Mouse (Mus musculus): ENCODE data around the gene Bag3. TPM values are rescaled to one million over a fixed set of nuclear protein-coding genes. Genes with fewer than 3 reads are reported as not detected.

Gene Bag3
- total and polyA plus RNA-seq, 3 experiments, result 9.1 to 107 (median 20.9) TPM

DNA sequence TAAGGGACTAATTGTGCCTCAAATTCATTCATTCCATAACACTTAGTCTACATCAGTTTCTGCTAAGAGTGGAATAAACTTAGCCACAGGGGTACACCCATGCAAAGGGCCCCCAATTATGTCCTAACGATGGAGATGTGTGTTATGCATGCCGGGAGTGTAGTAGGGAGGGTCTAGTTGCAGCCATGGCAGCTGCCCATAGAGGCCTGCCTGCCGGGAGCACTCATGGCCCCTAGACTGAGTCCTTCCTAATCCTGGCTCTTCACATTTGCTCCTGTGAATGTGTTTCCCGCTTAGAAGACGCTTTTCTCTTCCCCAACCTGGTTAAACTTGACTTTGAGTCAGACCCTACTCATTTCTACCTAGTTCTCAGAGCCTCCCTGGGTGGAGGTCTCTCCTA is 11.5 kb upstream of the Bag3 start:
- TF ChIP-seq GATA1 (IDR thresholded peaks at IDR 0.05; ENCODE audit: borderline replicate concordance, low read length) (no peak), TAL1 (conservative IDR thresholded peaks at IDR 0.05; ENCODE audit: low read depth, low read length) (no peak), GATA2 (IDR thresholded peaks at IDR 0.05; ENCODE audit: borderline replicate concordance, low read depth, low read length) (no peak), POLR2AphosphoS5 (IDR thresholded peaks at IDR 0.05; ENCODE audit: insufficient replicate concordance, low read depth, low read length) (no peak), CTCF (IDR thresholded peaks at IDR 0.05; ENCODE audit: low read depth, low read length) (no peak)
- DNase-seq (ENCODE audit: low spot score) (no peak), ATAC-seq (ENCODE audit: extremely low read depth, insufficient number of reproducible peaks, low FRiP score, poor library complexity, severe bottlenecking) (no peak)
- Histone ChIP-seq H3K27me3 (ENCODE audit: insufficient read depth, low read length) (peaks cover 21% of the 10 kb centered on the region), H3K4me3 (ENCODE audit: low read depth, low read length) (no peak overlapping the region), H3K4me1 (ENCODE audit: insufficient read depth, low read depth, low read length) (peaks cover 12% of the 10 kb centered on the region), H3K9me3 (replicated peaks) (no peaks in the 10 kb centered on the region), H3K36me3 (replicated peaks) (no peaks in the 10 kb centered on the region)

DNA sequence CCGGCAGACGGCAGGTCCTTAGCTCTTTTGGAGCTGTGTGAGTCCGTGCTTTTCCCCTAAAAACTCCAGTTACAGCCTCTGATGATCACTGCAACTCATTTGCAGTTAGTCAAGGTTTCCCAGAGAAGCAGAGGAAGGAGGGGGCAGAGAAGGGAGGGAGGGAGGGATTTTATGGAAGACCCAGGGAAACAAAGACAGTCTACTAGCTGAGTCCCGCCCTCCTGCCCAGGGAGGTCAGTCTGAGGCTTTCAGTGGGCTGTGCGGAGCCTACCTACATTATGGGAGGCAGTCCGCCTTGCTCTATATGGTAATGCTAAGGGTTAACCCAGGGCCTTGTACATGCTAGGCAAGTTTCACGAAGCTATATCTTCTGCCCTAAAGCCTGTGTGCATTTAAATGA is 9.9 kb upstream of the Bag3 start:
- no peak for TF ChIP-seq TAL1 (conservative IDR thresholded peaks at IDR 0.05; ENCODE audit: low read depth, low read length)
- no peak for TF ChIP-seq CTCF (IDR thresholded peaks at IDR 0.05; ENCODE audit: low read depth, low read length)
- no peak for TF ChIP-seq GATA1 (IDR thresholded peaks at IDR 0.05; ENCODE audit: borderline replicate concordance, low read length)
- ATAC-seq (ENCODE audit: extremely low read depth, insufficient number of reproducible peaks, low FRiP score, poor library complexity, severe bottlenecking) (no peak), DNase-seq (ENCODE audit: low spot score) (no peak)
- Histone ChIP-seq H3K4me1 (ENCODE audit: insufficient read depth, low read depth, low read length) (peaks cover 25% of the 10 kb centered on the region), H3K4me3 (ENCODE audit: low read depth, low read length) (no peak overlapping the region), H3K36me3 (replicated peaks) (no peaks in the 10 kb centered on the region), H3K27me3 (ENCODE audit: insufficient read depth, low read length) (peaks cover 17% of the 10 kb centered on the region), H3K9me3 (replicated peaks) (no peaks in the 10 kb centered on the region)

DNA sequence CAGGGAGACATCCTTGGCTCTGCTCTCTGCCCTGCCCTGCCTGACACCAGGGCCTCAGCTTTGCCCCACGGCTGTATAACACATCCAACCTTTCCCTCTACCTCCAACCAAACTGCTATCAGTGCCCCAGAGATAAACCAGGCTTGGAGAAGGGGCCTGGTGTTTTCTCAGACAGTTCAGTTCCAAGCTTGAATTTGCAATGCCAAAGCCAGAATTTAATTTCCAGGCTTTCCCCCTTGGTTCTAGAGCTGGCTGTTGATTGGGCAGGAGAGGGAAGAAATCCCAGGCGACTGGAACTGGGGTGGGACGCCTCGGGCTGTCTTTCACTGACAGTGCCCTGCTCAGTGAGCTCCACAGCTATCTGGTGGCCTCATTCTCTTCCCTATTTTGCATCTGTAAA is 9.1 kb upstream of the Bag3 start:
- H3K4me1 ChIP-seq (ENCODE audit: insufficient read depth, low read depth, low read length), result peaks cover 26% of the 10 kb centered on the region
- DNase-seq (ENCODE audit: low spot score) (no peak), ATAC-seq (ENCODE audit: extremely low read depth, insufficient number of reproducible peaks, low FRiP score, poor library complexity, severe bottlenecking) (no peak)
- no peaks in the 10 kb centered on the region for H3K9me3 ChIP-seq (replicated peaks)
- no peak overlapping the region for H3K4me3 ChIP-seq (ENCODE audit: low read depth, low read length)
- peaks cover 16% of the 10 kb centered on the region; the same call in 1 of the 2 replicates for H3K27me3 ChIP-seq (ENCODE audit: insufficient read depth, low read length)
- H3K36me3 ChIP-seq (replicated peaks), result no peaks in the 10 kb centered on the region
- TF ChIP-seq POLR2AphosphoS5 (IDR thresholded peaks at IDR 0.05; ENCODE audit: insufficient replicate concordance, low read depth, low read length), result no peak
- no peak for TF ChIP-seq GATA1 (IDR thresholded peaks at IDR 0.05; ENCODE audit: borderline replicate concordance, low read length)
- TF ChIP-seq CTCF (IDR thresholded peaks at IDR 0.05; ENCODE audit: low read depth, low read length), result no peak
- TF ChIP-seq TAL1 (conservative IDR thresholded peaks at IDR 0.05; ENCODE audit: low read depth, low read length), result no peak
- no peak for TF ChIP-seq GATA2 (IDR thresholded peaks at IDR 0.05; ENCODE audit: borderline replicate concordance, low read depth, low read length)

DNA sequence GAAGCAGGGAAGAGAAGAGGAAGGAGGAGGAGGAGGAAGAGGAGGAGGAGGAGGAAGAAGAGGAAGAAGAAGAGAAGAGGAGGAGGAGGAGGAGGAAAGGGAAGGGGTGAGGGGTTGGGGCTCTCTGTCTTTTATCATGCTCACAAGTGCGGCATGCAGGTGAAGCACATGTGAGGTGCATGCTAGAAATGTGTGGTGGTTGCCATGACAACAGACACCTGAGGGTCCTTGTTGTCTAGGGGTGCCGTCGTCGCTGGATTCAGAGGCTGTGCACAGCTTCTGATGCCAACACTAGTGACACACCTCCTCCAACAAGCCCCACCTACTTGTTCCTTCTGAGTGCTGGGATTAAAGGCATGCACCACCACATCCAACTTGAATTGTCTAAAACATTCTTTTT is 7.1 kb upstream of the Bag3 start:
- Histone ChIP-seq H3K4me3 (ENCODE audit: low read depth, low read length) (no peak overlapping the region), H3K27me3 (ENCODE audit: insufficient read depth, low read length) (peaks cover 18% of the 10 kb centered on the region; the same call in 1 of the 2 replicates), H3K36me3 (replicated peaks) (no peaks in the 10 kb centered on the region), H3K4me1 (ENCODE audit: insufficient read depth, low read depth, low read length) (peaks cover 34% of the 10 kb centered on the region), H3K9me3 (replicated peaks) (no peaks in the 10 kb centered on the region)
- TF ChIP-seq CTCF (IDR thresholded peaks at IDR 0.05; ENCODE audit: low read depth, low read length), result no peak
- TF ChIP-seq TAL1 (conservative IDR thresholded peaks at IDR 0.05; ENCODE audit: low read depth, low read length), result no peak
- TF ChIP-seq POLR2AphosphoS5 (IDR thresholded peaks at IDR 0.05; ENCODE audit: insufficient replicate concordance, low read depth, low read length), result no peak
- TF ChIP-seq GATA1 (IDR thresholded peaks at IDR 0.05; ENCODE audit: borderline replicate concordance, low read length), result no peak
- TF ChIP-seq GATA2 (IDR thresholded peaks at IDR 0.05; ENCODE audit: borderline replicate concordance, low read depth, low read length), result no peak
- DNase-seq (ENCODE audit: low spot score), result no peak
- no peak for ATAC-seq (ENCODE audit: extremely low read depth, insufficient number of reproducible peaks, low FRiP score, poor library complexity, severe bottlenecking)

DNA sequence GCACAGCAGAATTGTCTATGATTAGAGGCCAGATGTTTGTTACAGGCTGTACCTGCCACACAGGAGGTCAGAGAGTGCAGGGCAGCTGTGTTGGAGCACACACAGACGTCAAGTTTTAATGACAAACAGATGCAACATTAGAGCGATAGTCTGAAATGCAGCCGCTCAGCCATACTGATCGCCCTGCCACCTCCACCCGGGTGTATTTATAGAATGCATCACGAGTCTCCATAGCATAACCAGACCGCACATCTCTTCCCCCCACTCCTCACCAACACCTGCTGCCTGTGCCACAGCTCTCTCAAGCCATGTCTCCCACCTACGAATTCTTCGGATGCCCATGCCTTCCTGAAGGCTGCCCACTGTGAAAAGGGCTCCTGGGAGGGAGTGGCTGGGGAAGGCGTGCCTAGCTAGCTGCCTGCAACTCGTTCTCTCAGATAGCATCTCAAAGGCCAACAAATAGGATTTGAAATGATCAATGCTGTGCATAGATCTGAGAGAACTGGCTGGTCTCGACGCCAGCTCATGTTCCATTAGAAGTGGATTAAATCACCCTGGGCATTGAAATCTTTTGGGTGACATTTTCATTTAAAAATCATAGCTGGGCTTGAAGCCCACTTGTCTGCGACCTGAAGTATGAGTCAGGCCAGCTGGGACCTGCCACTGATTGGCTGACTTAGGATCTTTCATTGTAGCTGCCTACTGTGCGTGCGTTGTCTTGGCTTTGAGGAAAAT is 3.9 kb upstream of the Bag3 start:
- Histone ChIP-seq H3K4me3 (ENCODE audit: low read depth, low read length) (no peak overlapping the region), H3K4me1 (ENCODE audit: insufficient read depth, low read depth, low read length) (peaks cover 47% of the 10 kb centered on the region), H3K27me3 (ENCODE audit: insufficient read depth, low read length) (peaks cover 11% of the 10 kb centered on the region; the same call in 1 of the 2 replicates), H3K36me3 (replicated peaks) (no peaks in the 10 kb centered on the region), H3K9me3 (replicated peaks) (no peaks in the 10 kb centered on the region)
- DNase-seq (ENCODE audit: low spot score) (no peak), ATAC-seq (ENCODE audit: extremely low read depth, insufficient number of reproducible peaks, low FRiP score, poor library complexity, severe bottlenecking) (no peak)
- no peak for TF ChIP-seq GATA1 (IDR thresholded peaks at IDR 0.05; ENCODE audit: borderline replicate concordance, low read length)
- no peak for TF ChIP-seq GATA2 (IDR thresholded peaks at IDR 0.05; ENCODE audit: borderline replicate concordance, low read depth, low read length)
- TF ChIP-seq CTCF (IDR thresholded peaks at IDR 0.05; ENCODE audit: low read depth, low read length), result no peak
- TF ChIP-seq TAL1 (conservative IDR thresholded peaks at IDR 0.05; ENCODE audit: low read depth, low read length), result no peak
- no peak for TF ChIP-seq POLR2AphosphoS5 (IDR thresholded peaks at IDR 0.05; ENCODE audit: insufficient replicate concordance, low read depth, low read length)

DNA sequence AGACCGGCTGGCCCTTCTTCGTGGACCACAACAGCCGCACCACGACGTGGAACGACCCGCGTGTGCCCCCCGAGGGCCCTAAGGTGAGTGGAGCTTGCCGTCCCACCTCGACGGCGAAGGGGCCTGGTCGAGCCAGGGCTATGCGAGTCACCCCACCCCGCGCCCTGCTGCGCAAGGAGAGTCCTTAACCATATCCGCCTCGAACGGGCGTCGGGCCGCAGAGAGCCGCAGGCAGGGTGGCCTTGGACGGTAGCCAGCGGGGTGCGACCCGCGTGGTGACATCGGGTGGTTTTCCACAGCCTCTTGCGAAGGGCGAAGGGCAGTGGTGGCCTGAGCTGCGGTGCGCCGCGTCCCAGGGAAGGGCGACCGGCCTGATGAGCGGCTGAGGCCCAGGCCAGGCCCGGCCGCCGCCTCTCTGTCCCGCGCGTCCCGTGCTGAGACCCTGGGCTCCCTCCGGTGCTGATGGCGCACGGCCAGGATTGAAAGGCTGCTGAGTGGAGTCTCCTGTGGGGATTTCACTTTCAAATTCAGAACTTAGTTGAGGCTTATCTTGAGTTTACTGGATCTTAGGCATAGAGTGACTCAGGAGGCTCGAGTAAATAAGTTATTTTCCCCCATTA is 656 bp downstream of the Bag3 start:
- Histone ChIP-seq H3K4me3 (ENCODE audit: low read depth, low read length) (peak overlapping the region; percentile 97), H3K36me3 (replicated peaks) (peaks cover 19% of the 10 kb centered on the region), H3K9me3 (replicated peaks) (no peaks in the 10 kb centered on the region), H3K4me1 (ENCODE audit: insufficient read depth, low read depth, low read length) (peaks cover 49% of the 10 kb centered on the region), H3K27me3 (ENCODE audit: insufficient read depth, low read length) (0 out of 2 replicates have a peak, but pooled peaks cover 2% of the 10 kb centered on the region)
- no peak for ATAC-seq (ENCODE audit: extremely low read depth, insufficient number of reproducible peaks, low FRiP score, poor library complexity, severe bottlenecking)
- peak; percentile 62 for DNase-seq (ENCODE audit: low spot score)
- TF ChIP-seq CTCF (IDR thresholded peaks at IDR 0.05; ENCODE audit: low read depth, low read length) (no peak), GATA1 (IDR thresholded peaks at IDR 0.05; ENCODE audit: borderline replicate concordance, low read length) (no peak), POLR2AphosphoS5 (IDR thresholded peaks at IDR 0.05; ENCODE audit: insufficient replicate concordance, low read depth, low read length) (no peak), GATA2 (IDR thresholded peaks at IDR 0.05; ENCODE audit: borderline replicate concordance, low read depth, low read length) (no peak), TAL1 (conservative IDR thresholded peaks at IDR 0.05; ENCODE audit: low read depth, low read length) (no peak)
